Mouse (Mus musculus) olfactory bulb, adult 2 months (tissue): Measurements from ENCODE around the gene Mmgt1.

Experiments used
- CTCF ChIP-seq: fragments of 200-500 bp; IDR thresholded peaks from 2 replicates; pipeline ENCODE4 v1.5.1; 2012; ENCODE audit warnings: low read depth, mild to moderate bottlenecking, low read length, moderate library complexity; ENCODE audit not compliant: insufficient read depth
- POLR2A ChIP-seq: fragments of 200-500 bp; IDR thresholded peaks from 2 replicates; pipeline ENCODE4 v1.6.1; 2012; ENCODE audit warnings: mild to moderate bottlenecking, low read depth, low read length, moderate library complexity; ENCODE audit not compliant: insufficient read depth

DNA sequence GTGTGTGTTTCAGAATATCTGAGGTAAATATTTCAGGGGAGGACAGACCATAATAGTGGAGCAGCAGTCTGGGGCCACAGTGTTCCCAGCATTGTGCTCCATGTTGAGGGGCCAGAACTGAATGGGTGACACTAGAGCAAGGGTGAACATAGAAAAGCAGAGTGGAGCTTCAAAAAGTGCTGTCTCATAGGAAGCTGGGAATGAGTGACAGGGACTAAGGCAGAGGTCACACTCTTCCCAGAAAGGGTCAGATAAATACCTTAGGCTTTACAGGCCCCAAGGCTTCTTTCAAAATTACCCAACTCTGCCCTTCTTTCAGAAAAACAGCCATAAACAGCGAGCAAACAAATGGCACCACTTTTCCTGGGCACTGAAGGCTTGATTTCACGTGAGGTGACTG, 8.7 kb upstream of the Mmgt1 start:
- TF ChIP-seq POLR2A (no peak), CTCF (no peak)
